Mouse (Mus musculus) MEL (cell line): ENCODE data around the gene Pigb. TPM values are rescaled to one million over a fixed set of nuclear protein-coding genes. Genes with fewer than 3 reads are reported as not detected.

ENCODE experiments used
- DNase-seq: peaks from one replicate; pipeline ENCODE4 v3.0.0; 2011; ENCODE audit warnings: low read depth, low spot score
- H3K27ac ChIP-seq: 2 replicates; pipeline ENCODE4 v1.5.1; 2012; ENCODE audit warnings: low read depth, mild to moderate bottlenecking, control low read depth, low read length, moderate library complexity; ENCODE audit not compliant: control insufficient read depth
- H3K27me3 ChIP-seq, 2 experiments: fragments of 150-350 bp in 1 of 2; sonication (generic) in 1 of 2; 2 replicates each; pipeline ENCODE4 v1.6.1; 2012; ENCODE audit warnings: low read length in 2 of 2, mild to moderate bottlenecking in 2 of 2, improper control_type of control experiment in 1 of 2, moderate library complexity in 1 of 2; ENCODE audit not compliant: insufficient read depth in 2 of 2, control insufficient read depth in 1 of 2
- H3K36me3 ChIP-seq, 2 experiments: 2 replicates each; pipeline ENCODE4 v1.6.1; 2012 to 2014; ENCODE audit warnings: low read length in 2 of 2, improper control_type of control experiment in 1 of 2, inconsistent platforms in 1 of 2, mild to moderate bottlenecking in 1 of 2; ENCODE audit not compliant: insufficient read depth in 2 of 2, control insufficient read depth in 1 of 2
- H3K4me1 ChIP-seq, 2 experiments: fragments of 150-350 bp in 1 of 2; sonication (generic) in 1 of 2; 2 replicates each; pipeline ENCODE4 v1.6.1; 2012; ENCODE audit warnings: low read length in 2 of 2, improper control_type of control experiment in 1 of 2, mild to moderate bottlenecking in 1 of 2; ENCODE audit not compliant: insufficient read depth in 2 of 2, control insufficient read depth in 1 of 2
- H3K4me3 ChIP-seq, 2 experiments: fragments of 150-350 bp in 1 of 2; sonication (generic) in 1 of 2; 2 replicates each; pipeline ENCODE4 v1.5.1; 2012; ENCODE audit warnings: low read depth in 2 of 2, low read length in 2 of 2, mild to moderate bottlenecking in 2 of 2, moderate library complexity in 2 of 2, control low read depth in 1 of 2, improper control_type of control experiment in 1 of 2; ENCODE audit not compliant: control insufficient read depth in 1 of 2, insufficient read depth in 1 of 2
- H3K79me2 ChIP-seq: 2 replicates; pipeline ENCODE4 v1.6.1; 2012; ENCODE audit warnings: mild to moderate bottlenecking, low read length, moderate library complexity; ENCODE audit not compliant: control insufficient read depth, poor library complexity, insufficient read depth
- H3K9ac ChIP-seq: 2 replicates; pipeline ENCODE4 v1.6.1; 2012; ENCODE audit warnings: low read depth, mild to moderate bottlenecking, control low read depth, low read length, moderate library complexity; ENCODE audit not compliant: control insufficient read depth, poor library complexity, severe bottlenecking
- H3K9me3 ChIP-seq: fragments of 150-350 bp; sonication (generic); replicated peaks from 2 replicates; pipeline ENCODE4 v1.6.1; 2012; ENCODE audit warnings: mild to moderate bottlenecking, low read length, improper control_type of control experiment, moderate library complexity; ENCODE audit not compliant: insufficient read depth
- BHLHE40 ChIP-seq: IDR thresholded peaks from 2 replicates; pipeline ENCODE4 v1.6.1; 2012; ENCODE audit warnings: low read depth, mild to moderate bottlenecking, inconsistent platforms, low read length, improper control_type of control experiment, borderline replicate concordance
- CHD1 ChIP-seq: IDR thresholded peaks from 2 replicates; pipeline ENCODE4 v1.6.1; 2012; ENCODE audit warnings: low read depth, mild to moderate bottlenecking, inconsistent platforms, low read length, improper control_type of control experiment
- E2F4 ChIP-seq: IDR thresholded peaks from 2 replicates; pipeline ENCODE4 v1.6.1; 2011; ENCODE audit warnings: low read depth, low read length, improper control_type of control experiment, borderline replicate concordance
- EP300 ChIP-seq, 2 experiments: IDR thresholded peaks; 2 replicates each; pipeline ENCODE4 v1.6.1; 2011; ENCODE audit warnings: improper control_type of control experiment in 2 of 2, low read length in 2 of 2, low read depth in 1 of 2, mild to moderate bottlenecking in 1 of 2
- GABPA ChIP-seq: IDR thresholded peaks from 2 replicates; pipeline ENCODE4 v1.6.1; 2012; ENCODE audit warnings: low read depth, mild to moderate bottlenecking, inconsistent platforms, low read length, improper control_type of control experiment, moderate library complexity
- HCFC1 ChIP-seq: IDR thresholded peaks from 2 replicates; pipeline ENCODE4 v1.6.1; 2012; ENCODE audit warnings: low read depth, mild to moderate bottlenecking, inconsistent platforms, low read length, improper control_type of control experiment, moderate library complexity
- JUND ChIP-seq: IDR thresholded peaks from 2 replicates; pipeline ENCODE4 v1.6.1; 2011; ENCODE audit warnings: low read depth, mild to moderate bottlenecking, improper control_type of control experiment, low read length
- KAT2A ChIP-seq: conservative IDR thresholded peaks from 2 replicates; pipeline ENCODE4 v1.6.1; 2012; ENCODE audit warnings: low read depth, low read length, improper control_type of control experiment, inconsistent platforms
- MAZ ChIP-seq: IDR thresholded peaks from 2 replicates; pipeline ENCODE4 v1.6.1; 2012; ENCODE audit warnings: low read depth, mild to moderate bottlenecking, inconsistent platforms, low read length, improper control_type of control experiment
- MEF2A ChIP-seq: IDR thresholded peaks from 2 replicates; pipeline ENCODE4 v1.6.1; 2014; ENCODE audit warnings: low read depth, mild to moderate bottlenecking, inconsistent platforms, low read length, improper control_type of control experiment; ENCODE audit not compliant: poor library complexity, insufficient replicate concordance, severe bottlenecking; ENCODE audit errors: extremely low read depth
- MXI1 ChIP-seq: IDR thresholded peaks from 2 replicates; pipeline ENCODE4 v1.6.1; 2011; ENCODE audit warnings: mild to moderate bottlenecking, low read depth, low read length, improper control_type of control experiment
- MYC ChIP-seq: IDR thresholded peaks from 2 replicates; pipeline ENCODE4 v1.6.1; 2011; ENCODE audit warnings: low read depth, mild to moderate bottlenecking, low read length, improper control_type of control experiment, moderate library complexity
- NELFE ChIP-seq: IDR thresholded peaks from 2 replicates; pipeline ENCODE4 v1.6.1; 2011; ENCODE audit warnings: low read depth, low read length, improper control_type of control experiment
- NRF1 ChIP-seq: IDR thresholded peaks from 2 replicates; pipeline ENCODE4 v1.6.1; 2014; ENCODE audit warnings: low read depth, mild to moderate bottlenecking, inconsistent platforms, low read length, improper control_type of control experiment, moderate library complexity; ENCODE audit not compliant: poor library complexity, insufficient read depth, severe bottlenecking
- POLR2A ChIP-seq, 2 experiments: IDR thresholded peaks; 2 replicates each; pipeline ENCODE4 v1.6.1; 2011 to 2012; ENCODE audit warnings: low read length in 2 of 2, mild to moderate bottlenecking in 2 of 2, control low read depth in 1 of 2, improper control_type of control experiment in 1 of 2, low read depth in 1 of 2, moderate library complexity in 1 of 2; ENCODE audit not compliant: control insufficient read depth in 1 of 2, insufficient read depth in 1 of 2, poor library complexity in 1 of 2
- POLR2AphosphoS5 ChIP-seq: IDR thresholded peaks from 2 replicates; pipeline ENCODE4 v1.6.1; 2012; ENCODE audit warnings: low read depth, borderline replicate concordance, mild to moderate bottlenecking, inconsistent platforms, low read length, moderate library complexity, mixed read lengths
- RCOR1 ChIP-seq: IDR thresholded peaks from 2 replicates; pipeline ENCODE4 v1.6.1; 2012; ENCODE audit warnings: low read depth, mild to moderate bottlenecking, inconsistent platforms, low read length, improper control_type of control experiment
- SIN3A ChIP-seq: IDR thresholded peaks from 2 replicates; pipeline ENCODE4 v1.6.1; 2012; ENCODE audit warnings: low read length, improper control_type of control experiment, inconsistent platforms
- SMC3 ChIP-seq: IDR thresholded peaks from 2 replicates; pipeline ENCODE4 v1.6.1; 2011; ENCODE audit warnings: low read depth, low read length, improper control_type of control experiment
- TAL1 ChIP-seq: IDR thresholded peaks from 2 replicates; pipeline ENCODE4 v1.6.1; 2012; ENCODE audit warnings: mild to moderate bottlenecking, inconsistent platforms, low read length, moderate library complexity, mixed read lengths
- TBP ChIP-seq: IDR thresholded peaks from 2 replicates; pipeline ENCODE4 v1.8.0; 2011; ENCODE audit warnings: low read depth, low read length, improper control_type of control experiment
- TCF12 ChIP-seq: IDR thresholded peaks from 2 replicates; pipeline ENCODE4 v1.6.1; 2014; ENCODE audit warnings: low read depth, mild to moderate bottlenecking, inconsistent platforms, low read length, improper control_type of control experiment, moderate library complexity
- UBTF ChIP-seq: IDR thresholded peaks from 2 replicates; pipeline ENCODE4 v1.6.1; 2012; ENCODE audit warnings: low read depth, mild to moderate bottlenecking, inconsistent platforms, low read length, improper control_type of control experiment, moderate library complexity, borderline replicate concordance; ENCODE audit not compliant: insufficient read depth
- USF1 ChIP-seq: IDR thresholded peaks from 2 replicates; pipeline ENCODE4 v1.6.1; 2014; ENCODE audit warnings: low read depth, mild to moderate bottlenecking, inconsistent platforms, low read length, improper control_type of control experiment, moderate library complexity
- ZC3H11A ChIP-seq: IDR thresholded peaks from 2 replicates; pipeline ENCODE4 v1.6.1; 2012; ENCODE audit warnings: low read depth, mild to moderate bottlenecking, inconsistent platforms, low read length, improper control_type of control experiment
- ZKSCAN1 ChIP-seq: IDR thresholded peaks from 2 replicates; pipeline ENCODE4 v1.6.1; 2012; ENCODE audit warnings: low read depth, mild to moderate bottlenecking, inconsistent platforms, low read length, improper control_type of control experiment, moderate library complexity
- ZMIZ1 ChIP-seq: IDR thresholded peaks from 2 replicates; pipeline ENCODE4 v1.6.1; 2012; ENCODE audit warnings: low read depth, mild to moderate bottlenecking, inconsistent platforms, low read length, improper control_type of control experiment, moderate library complexity
- ZNF384 ChIP-seq: IDR thresholded peaks from 2 replicates; pipeline ENCODE4 v1.6.1; 2012; ENCODE audit warnings: low read depth, mild to moderate bottlenecking, inconsistent platforms, low read length, improper control_type of control experiment
- polyA plus RNA-seq, 2 experiments: library from polyadenylated mRNA; stranded (reverse) in 1 of 2; unstranded in 1 of 2; fragments of >175 nt in 1 of 2; fragments of >200 nt in 1 of 2; gene quantifications; 2 replicates each; pipeline versions ENCODE4 v1.2.1 to v1.2.4; 2012; ENCODE audit warnings: low replicate concordance in 2 of 2, low read depth in 1 of 2; ENCODE audit not compliant: insufficient read length in 2 of 2, insufficient read depth in 1 of 2, missing spikeins in 1 of 2
- total RNA-seq: library from RNA; depleted of rRNA; stranded (reverse); fragments of 300-350 nt; gene quantifications from 2 replicates; pipeline ENCODE4 v1.2.3, GENCODE M21; 2012

Pigb gene
- total and polyA plus RNA-seq, 3 experiments = 3.7 to 12.0 TPM; not detected in 1

DNA sequence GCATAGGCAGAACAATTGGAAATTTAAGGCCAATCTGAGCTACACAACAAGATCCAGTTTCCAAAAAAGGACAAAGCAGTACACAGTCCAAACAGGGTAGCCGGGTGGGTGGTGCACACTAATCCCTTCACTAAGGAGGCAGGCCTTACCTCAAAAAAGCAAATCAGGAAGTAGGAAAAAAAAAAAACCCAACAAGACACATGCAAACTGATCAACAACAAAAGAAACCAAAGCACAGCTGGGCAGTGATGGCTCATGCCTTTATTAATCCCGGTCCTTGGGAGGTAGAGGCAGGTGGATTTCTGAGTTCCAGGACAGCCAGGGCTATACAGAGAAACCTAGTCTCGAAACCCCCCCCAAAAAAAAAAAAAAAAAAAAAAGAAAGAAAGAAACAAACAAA lies 52.5 kb downstream of the Pigb start:
- DNase-seq = no peak
- H3K9ac ChIP-seq = no peak overlapping the region
- no peaks in the 10 kb centered on the region for H3K9me3 ChIP-seq
- H3K27ac ChIP-seq = no peak overlapping the region
- peaks cover 0 to 11% of the 10 kb centered on the region in 2 experiments; a peak in 2 of 4 replicates for H3K36me3 ChIP-seq
- H3K79me2 ChIP-seq = no peaks in the 10 kb centered on the region
- TF ChIP-seq ZNF384 (peak; percentile 85), GABPA (no peak), TAL1 (no peak), ZMIZ1 (no peak), ZKSCAN1 (no peak), POLR2AphosphoS5 (no peak)
- no peaks in the 10 kb centered on the region for H3K27me3 ChIP-seq
- no peak overlapping the region for H3K4me3 ChIP-seq
- H3K4me1 ChIP-seq = peaks cover 2 to 7% of the 10 kb centered on the region in 2 experiments

DNA sequence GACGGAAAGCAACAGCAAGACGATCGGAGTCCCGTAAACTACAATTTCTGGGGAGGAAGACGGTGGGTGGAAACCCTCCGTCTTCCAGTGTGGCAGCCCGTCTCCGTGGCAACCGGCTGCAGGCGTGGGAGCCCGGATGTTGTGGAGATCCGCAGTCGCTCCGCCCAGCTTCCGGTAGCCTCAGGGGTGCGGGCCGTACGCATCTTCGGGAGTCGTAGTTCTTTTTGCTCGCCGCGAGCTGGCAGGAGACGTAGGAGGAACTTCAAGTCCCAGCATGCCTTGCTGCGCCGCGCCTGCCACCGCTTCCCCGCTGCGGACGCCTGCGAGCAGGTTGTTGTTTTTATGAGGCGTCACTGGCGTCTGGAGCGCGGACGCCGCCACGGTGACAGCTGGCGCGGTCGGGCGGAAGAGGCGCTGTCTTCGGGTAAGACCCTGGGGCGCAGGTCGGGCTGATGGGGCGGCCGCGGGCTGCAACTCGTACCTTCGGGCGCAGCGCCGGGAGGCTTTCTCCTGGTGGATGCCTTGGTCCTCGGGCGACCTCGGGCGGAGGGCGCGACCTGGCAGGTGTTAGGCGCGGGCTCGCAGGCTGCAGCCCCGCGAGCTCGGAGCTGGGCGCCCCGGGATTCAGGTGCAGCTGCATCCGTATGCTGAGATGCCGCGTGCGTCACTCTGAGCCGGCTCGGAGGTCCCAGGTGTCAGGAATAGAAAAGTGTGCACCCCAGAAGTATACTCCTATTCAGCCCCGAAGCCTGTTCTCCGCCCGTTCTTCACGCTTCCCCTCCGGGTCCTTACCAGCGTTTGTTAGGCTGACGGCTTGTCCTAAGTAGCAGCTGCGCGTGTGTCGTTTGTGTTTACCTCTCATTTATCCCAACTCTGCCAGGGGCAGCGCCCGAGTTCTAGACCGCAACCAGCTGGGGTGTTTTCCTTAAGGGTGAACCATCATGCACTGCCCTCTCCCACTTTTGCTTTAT lies 54.6 kb downstream of the Pigb start, which contains the start of the genes Ccpg1os and Ccpg1:
Gene Ccpg1os, minus strand, starts transcription at position 133 of the 971 bp plus-strand sequence.
Gene Ccpg1, plus strand, starts transcription at position 180 of the 971 bp plus-strand sequence.
- H3K27ac ChIP-seq = peak within 1 kb of the TSS; percentile 6; the same call in 1 of the 2 replicates
- H3K9me3 ChIP-seq = no peaks in the 10 kb centered on the region
- peaks cover 0 to 7% of the 10 kb centered on the region in 2 experiments; a peak in 2 of 4 replicates for H3K4me1 ChIP-seq
- DNase-seq = peak; percentile 99
- H3K27me3 ChIP-seq = no peaks in the 10 kb centered on the region
- peak within 1 kb of the TSS; percentile 71 to 93 for H3K4me3 ChIP-seq
- no peaks in the 10 kb centered on the region for H3K79me2 ChIP-seq
- H3K9ac ChIP-seq = peak within 1 kb of the TSS; percentile 69
- H3K36me3 ChIP-seq = peaks cover 0 to 11% of the 10 kb centered on the region in 2 experiments; a peak in 2 of 4 replicates
- TF ChIP-seq ZC3H11A (no peak), E2F4 (no peak), SMC3 (no peak), RCOR1 (no peak), POLR2A (IDR thresholded peaks at IDR 0.05; ENCODE audit: control insufficient read depth in 1 of 2, insufficient read depth in 1 of 2, low read depth in 1 of 2, low read length in 2 of 2, poor library complexity in 1 of 2) (peak; percentile 50 to 57; a peak in 2 of 4 replicates), MEF2A (no peak), TBP (0 out of 2 replicates have a peak, but pooled peaks have one; percentile 12), EP300 (IDR thresholded peaks at IDR 0.05; ENCODE audit: low read depth in 1 of 2, low read length in 2 of 2) (no peak), CHD1 (no peak), JUND (no peak), KAT2A (peak; percentile 95), MAZ (peak; percentile 49; the same call in 1 of the 2 replicates), NELFE (peak; percentile 14; the same call in 1 of the 2 replicates), MXI1 (peak; percentile 87), HCFC1 (peak; percentile 98), NRF1 (peak; percentile 52), BHLHE40 (no peak), TAL1 (no peak), USF1 (no peak), TCF12 (peak; percentile 32; the same call in 1 of the 2 replicates), UBTF (0 out of 2 replicates have a peak, but pooled peaks have one; percentile 68), MYC (0 out of 2 replicates have a peak, but pooled peaks have one; percentile 18), SIN3A (peak; percentile 97)
